Mouse (Mus musculus) ES-Bruce4 (cell line): ENCODE measurements around the gene Clpsl2.

ENCODE experiments used
- CTCF ChIP-seq: IDR thresholded peaks from one replicate; pipeline ENCODE4 v1.8.1; 2011; ENCODE audit warnings: low read depth, low read length
- POLR2A ChIP-seq: IDR thresholded peaks from one replicate; pipeline ENCODE4 v1.8.1; 2011; ENCODE audit warnings: low read length; ENCODE audit not compliant: insufficient read depth

- no peak for TF ChIP-seq CTCF
- TF ChIP-seq POLR2A = no peak
Observed at GRCm38 (mm10) chr17:28531946-28532345, 17.3 kb upstream of the Clpsl2 start.
